10 mouse cellular contexts compared by ENCODE assay signal in genomic region chr14:21709545-21709944, GRCm38 (mm10). TPM values are rescaled to one million over a fixed set of nuclear protein-coding genes. Genes with fewer than 3 reads are reported as not detected.
DNase-seq lines count a peak whose midpoint lies in the region; ATAC-seq and TF ChIP-seq lines count a peak whose summit lies in the region.
"Had no signal": no experiment of that assay in that cellular context is flagged by ENCODE, and none has a peak within 500 bp of the region (broad histone marks: within the 10 kb centered on the region; RNA-seq: fewer than 3 reads in every experiment).

No protein-coding gene starts in this region.

- 71% methylated on average over 2 of the region's 2 CpGs for WGBS in intestine, postnatal 0 days
- 64% methylated on average over 2 of the region's 2 CpGs for WGBS in intestine, embryonic 15.5 days

- peak; percentile 39 for DNase-seq in embryo, embryonic 10.5 days (ENCODE audit: low spot score)
- DNase-seq in urinary bladder, postnatal 14 days (ENCODE audit: low spot score): no peak
- DNase-seq in kidney, adult 18-20 months: no peak
- DNase-seq: cerebellum, adult 9-10 months had no signal

- H3K9me3 ChIP-seq in intestine, postnatal 0 days (ENCODE audit: control insufficient read depth): no peaks in the 10 kb centered on the region
- H3K9me3 ChIP-seq in intestine, embryonic 15.5 days: no peaks in the 10 kb centered on the region
- no peaks in the 10 kb centered on the region for H3K9me3 ChIP-seq in E14TG2a.4 (ENCODE audit: low read length)
- no peaks in the 10 kb centered on the region for H3K9me3 ChIP-seq in ES-Bruce4 (replicated peaks; ENCODE audit: control insufficient read depth, insufficient read depth, low read length, poor library complexity, severe bottlenecking)

- no peak for TF ChIP-seq EP300 in ES-Bruce4 (IDR thresholded peaks at IDR 0.05; ENCODE audit: insufficient read depth, low read depth, low read length)

- H3K27ac ChIP-seq in intestine, postnatal 0 days (ENCODE audit: low read depth, low read length): no peak overlapping the region
- no peak overlapping the region for H3K27ac ChIP-seq in intestine, embryonic 15.5 days
- no peak overlapping the region for H3K27ac ChIP-seq in ES-Bruce4 (ENCODE audit: insufficient read depth, low read length)

- H3K4me2 ChIP-seq in intestine, postnatal 0 days (replicated peaks; ENCODE audit: low read depth): no peak overlapping the region
- H3K4me2 ChIP-seq in intestine, embryonic 15.5 days (replicated peaks): no peak overlapping the region

- no peak overlapping the region for H3K9ac ChIP-seq in intestine, postnatal 0 days (ENCODE audit: low read depth, low read length)
- no peak overlapping the region for H3K9ac ChIP-seq in intestine, embryonic 15.5 days
- no peak overlapping the region for H3K9ac ChIP-seq in ES-Bruce4 (ENCODE audit: low read depth, poor library complexity, severe bottlenecking)

- TF ChIP-seq POLR2A in ES-Bruce4 (IDR thresholded peaks at IDR 0.05; ENCODE audit: insufficient read depth, low read length): no peak

- H3K36me3 ChIP-seq in intestine, postnatal 0 days (ENCODE audit: control insufficient read depth, insufficient read depth): no peaks in the 10 kb centered on the region
- H3K36me3 ChIP-seq in intestine, embryonic 15.5 days: no peaks in the 10 kb centered on the region
- no peaks in the 10 kb centered on the region for H3K36me3 ChIP-seq in E14TG2a.4 (ENCODE audit: insufficient read depth, low read length)
- H3K36me3 ChIP-seq in ES-Bruce4 (ENCODE audit: control insufficient read depth, insufficient read depth, low read length, poor library complexity, severe bottlenecking): no peaks in the 10 kb centered on the region

- H3K4me3 ChIP-seq in intestine, postnatal 0 days (ENCODE audit: low read depth, low read length): no peak overlapping the region
- no peak overlapping the region for H3K4me3 ChIP-seq in intestine, embryonic 15.5 days (replicated peaks)
- H3K4me3 ChIP-seq in E14TG2a.4 (replicated peaks; ENCODE audit: low read length): no peak overlapping the region
- H3K4me3 ChIP-seq in ES-Bruce4 (ENCODE audit: low read depth, low read length): no peak overlapping the region
- H3K4me3 ChIP-seq: myocyte had no signal

- peak; percentile 22; the same call in 1 of the 2 replicates for TF ChIP-seq CTCF in intestine, postnatal 0 days (IDR thresholded peaks at IDR 0.05; ENCODE audit: low read depth)
- TF ChIP-seq CTCF in E14TG2a.4 (conservative IDR thresholded peaks at IDR 0.05; ENCODE audit: low read length) (peak; percentile 32; the same call in 1 of the 2 replicates), ES-Bruce4 (IDR thresholded peaks at IDR 0.05; ENCODE audit: low read depth, low read length) (peak; percentile 21)

- H3K27me3 ChIP-seq in intestine, postnatal 0 days (replicated peaks; ENCODE audit: control insufficient read depth, insufficient read depth, low read length): no peaks in the 10 kb centered on the region
- H3K27me3 ChIP-seq in intestine, embryonic 15.5 days (replicated peaks): no peaks in the 10 kb centered on the region
- peaks cover 12% of the 10 kb centered on the region; the same call in 1 of the 2 replicates for H3K27me3 ChIP-seq in E14TG2a.4 (ENCODE audit: insufficient read depth, low read length)
- H3K27me3 ChIP-seq in ES-Bruce4 (ENCODE audit: control insufficient read depth, insufficient read depth, low read length, poor library complexity, severe bottlenecking): no peaks in the 10 kb centered on the region

- H3K4me1 ChIP-seq in intestine, postnatal 0 days (replicated peaks; ENCODE audit: control insufficient read depth, insufficient read depth, low read length): no peaks in the 10 kb centered on the region
- H3K4me1 ChIP-seq in intestine, embryonic 15.5 days (replicated peaks): no peaks in the 10 kb centered on the region; the same call in 1 of the 2 replicates
- H3K4me1 ChIP-seq in E14TG2a.4 (replicated peaks; ENCODE audit: low read depth, low read length) (0 out of 2 replicates have a peak, but pooled peaks cover 5% of the 10 kb centered on the region), ES-Bruce4 (ENCODE audit: control insufficient read depth, insufficient read depth, low read length) (no peaks in the 10 kb centered on the region)

- no peak for ATAC-seq in intestine, postnatal 0 days
- ATAC-seq in intestine, embryonic 15.5 days: no peak
- ATAC-seq: intestine, embryonic 16.5 days had no signal

RNA-seq across cellular contexts. Expression of gene Dupd1, which starts 4.8 kb away (rescaled TPM):
- not detected in 2 replicates for polyA plus RNA-seq in intestine, postnatal 0 days (2015; fragmentation: Nextera tagmentation; extraction: Ambion mirVana)
- not detected in 2 replicates for polyA plus RNA-seq in intestine, embryonic 15.5 days (2015; fragmentation: Nextera tagmentation; extraction: Ambion mirVana)
- polyA plus RNA-seq in ES-Bruce4 (2011; ENCODE audit: insufficient read depth, insufficient read length, low read depth, missing spikeins): not detected in 2 replicates
- polyA plus RNA-seq: intestine, embryonic 16.5 days had no signal

RNA-seq across cellular contexts. Expression of gene Samd8, which starts 40.8 kb away (rescaled TPM):
- polyA plus RNA-seq in intestine, postnatal 0 days (2015; fragmentation: Nextera tagmentation; extraction: Ambion mirVana): 16.3 and 16.4 TPM in 2 replicates
- polyA plus RNA-seq in intestine, embryonic 15.5 days (2015; fragmentation: Nextera tagmentation; extraction: Ambion mirVana): 11.6 and 12.9 TPM in 2 replicates
- 34.2 and 34.9 TPM in 2 replicates for polyA plus RNA-seq in ES-Bruce4 (2011; ENCODE audit: insufficient read depth, insufficient read length, low read depth, missing spikeins)

RNA-seq across cellular contexts. Expression of gene Dusp13, which starts 41.4 kb away (rescaled TPM):
- polyA plus RNA-seq in intestine, postnatal 0 days (2015; fragmentation: Nextera tagmentation; extraction: Ambion mirVana): 0.16 and 0.17 TPM in 2 replicates
- polyA plus RNA-seq in intestine, embryonic 15.5 days (2015; fragmentation: Nextera tagmentation; extraction: Ambion mirVana): not detected in 2 replicates
- not detected in 2 replicates for polyA plus RNA-seq in ES-Bruce4 (2011; ENCODE audit: insufficient read depth, insufficient read length, low read depth, missing spikeins)
- polyA plus RNA-seq: intestine, embryonic 16.5 days had no signal
